Mouse (Mus musculus): ENCODE results near the gene Crybb2. TPM values are rescaled to one million over a fixed set of nuclear protein-coding genes. Genes with fewer than 3 reads are reported as not detected.

Crybb2 gene
- polyA plus RNA-seq, 1 experiment from 2014 or later = not detected

GRCm38 (mm10) chr5:113030082-113030481, 39.8 kb downstream of the Crybb2 start:
- Histone ChIP-seq H3K4me3 (ENCODE audit: low read depth, low read length) (no peak overlapping the region), H3K27me3 (replicated peaks; ENCODE audit: insufficient read depth, low read length) (no peaks in the 10 kb centered on the region), H3K27ac (ENCODE audit: low read length) (no peak overlapping the region), H3K4me1 (ENCODE audit: insufficient read depth, low read depth, low read length) (no peaks in the 10 kb centered on the region), H3K9me3 (ENCODE audit: low read length) (no peaks in the 10 kb centered on the region), H3K9ac (replicated peaks; ENCODE audit: low read depth) (no peak overlapping the region), H3K4me2 (replicated peaks; ENCODE audit: low read depth, low read length) (no peak overlapping the region), H3K36me3 (ENCODE audit: insufficient read depth, low read length) (no peaks in the 10 kb centered on the region)
- ATAC-seq (no peak), DNase-seq (ENCODE audit: low spot score) (no peak)
- 45% methylated on average over 3 of the region's 3 CpGs for WGBS
- TF ChIP-seq CTCF (IDR thresholded peaks at IDR 0.05) (no peak), EP300 (IDR thresholded peaks at IDR 0.05) (no peak)

- H3K27ac ChIP-seq (ENCODE audit: low read length) = no peak overlapping the region
- H3K9me3 ChIP-seq (ENCODE audit: low read length) = no peaks in the 10 kb centered on the region
- no peak overlapping the region for H3K4me2 ChIP-seq (replicated peaks; ENCODE audit: low read depth, low read length)
- no peak overlapping the region for H3K9ac ChIP-seq (replicated peaks; ENCODE audit: low read depth)
- ATAC-seq (no peak), DNase-seq (ENCODE audit: low spot score) (no peak)
- no peaks in the 10 kb centered on the region for H3K27me3 ChIP-seq (replicated peaks; ENCODE audit: insufficient read depth, low read length)
- no peaks in the 10 kb centered on the region for H3K36me3 ChIP-seq (ENCODE audit: insufficient read depth, low read length)
- WGBS = 54% methylated on average over 5 of the region's 5 CpGs
- H3K4me3 ChIP-seq (ENCODE audit: low read depth, low read length) = no peak overlapping the region
- peaks cover 3% of the 10 kb centered on the region; the same call in 1 of the 2 replicates for H3K4me1 ChIP-seq (ENCODE audit: insufficient read depth, low read depth, low read length)
- TF ChIP-seq CTCF (IDR thresholded peaks at IDR 0.05) = no peak
- no peak for TF ChIP-seq EP300 (IDR thresholded peaks at IDR 0.05)
Observed at GRCm38 (mm10) chr5:113026706-113027105, 43.2 kb downstream of the Crybb2 start.

GRCm38 (mm10) chr5:113024154-113024764, 45.7 kb downstream of the Crybb2 start:
- no peak overlapping the region for H3K9ac ChIP-seq (replicated peaks; ENCODE audit: low read depth)
- TF ChIP-seq CTCF (IDR thresholded peaks at IDR 0.05) (no peak), EP300 (IDR thresholded peaks at IDR 0.05) (peak; percentile 48; the same call in 1 of the 2 replicates)
- H3K36me3 ChIP-seq (ENCODE audit: insufficient read depth, low read length) = no peaks in the 10 kb centered on the region
- WGBS = 11% methylated on average over 18 of the region's 18 CpGs
- H3K4me2 ChIP-seq (replicated peaks; ENCODE audit: low read depth, low read length) = peak overlapping the region; percentile 35
- H3K27ac ChIP-seq (ENCODE audit: low read length) = peak overlapping the region; percentile 34
- H3K4me1 ChIP-seq (ENCODE audit: insufficient read depth, low read depth, low read length) = peaks cover 3% of the 10 kb centered on the region; the same call in 1 of the 2 replicates
- H3K9me3 ChIP-seq (ENCODE audit: low read length) = no peaks in the 10 kb centered on the region
- ATAC-seq (peak; percentile 90), DNase-seq (ENCODE audit: low spot score) (peak; percentile 87)
- H3K4me3 ChIP-seq (ENCODE audit: low read depth, low read length) = no peak overlapping the region
- H3K27me3 ChIP-seq (replicated peaks; ENCODE audit: insufficient read depth, low read length) = no peaks in the 10 kb centered on the region

- Histone ChIP-seq H3K27me3 (replicated peaks; ENCODE audit: insufficient read depth, low read length) (no peaks in the 10 kb centered on the region), H3K4me1 (ENCODE audit: insufficient read depth, low read depth, low read length) (0 out of 2 replicates have a peak, but pooled peaks cover 6% of the 10 kb centered on the region), H3K4me3 (ENCODE audit: low read depth, low read length) (no peak overlapping the region), H3K9ac (replicated peaks; ENCODE audit: low read depth) (no peak overlapping the region), H3K4me2 (replicated peaks; ENCODE audit: low read depth, low read length) (no peak overlapping the region), H3K9me3 (ENCODE audit: low read length) (no peaks in the 10 kb centered on the region), H3K27ac (ENCODE audit: low read length) (no peak overlapping the region), H3K36me3 (ENCODE audit: insufficient read depth, low read length) (no peaks in the 10 kb centered on the region)
- no peak for TF ChIP-seq CTCF (IDR thresholded peaks at IDR 0.05)
- 53% methylated on average over 8 of the region's 8 CpGs for WGBS
- ATAC-seq = no peak
- DNase-seq (ENCODE audit: low spot score) = no peak
Observed at GRCm38 (mm10) chr5:113018190-113018589, 51.7 kb downstream of the Crybb2 start.

- H3K4me3 ChIP-seq (ENCODE audit: low read depth, low read length) = no peak overlapping the region
- DNase-seq (ENCODE audit: low spot score) (no peak), ATAC-seq (no peak)
- no peak overlapping the region for H3K4me2 ChIP-seq (replicated peaks; ENCODE audit: low read depth, low read length)
- no peaks in the 10 kb centered on the region for H3K9me3 ChIP-seq (ENCODE audit: low read length)
- no peaks in the 10 kb centered on the region for H3K27me3 ChIP-seq (replicated peaks; ENCODE audit: insufficient read depth, low read length)
- no peaks in the 10 kb centered on the region for H3K36me3 ChIP-seq (ENCODE audit: insufficient read depth, low read length)
- TF ChIP-seq EP300 (IDR thresholded peaks at IDR 0.05) = no peak
- no peak for TF ChIP-seq CTCF (IDR thresholded peaks at IDR 0.05)
- H3K4me1 ChIP-seq (ENCODE audit: insufficient read depth, low read depth, low read length) = 0 out of 2 replicates have a peak, but pooled peaks cover 6% of the 10 kb centered on the region
- H3K9ac ChIP-seq (replicated peaks; ENCODE audit: low read depth) = no peak overlapping the region
- WGBS = 79% methylated on average over 1 of the region's 1 CpGs
- no peak overlapping the region for H3K27ac ChIP-seq (ENCODE audit: low read length)
Observed at GRCm38 (mm10) chr5:113017004-113017403, 52.9 kb downstream of the Crybb2 start.

- Histone ChIP-seq H3K36me3 (ENCODE audit: insufficient read depth, low read length) (no peaks in the 10 kb centered on the region), H3K27me3 (replicated peaks; ENCODE audit: insufficient read depth, low read length) (no peaks in the 10 kb centered on the region), H3K4me3 (ENCODE audit: low read depth, low read length) (peak within 1 kb of the TSS; percentile 57), H3K9me3 (ENCODE audit: low read length) (no peaks in the 10 kb centered on the region), H3K9ac (replicated peaks; ENCODE audit: low read depth) (peak within 1 kb of the TSS; percentile 26), H3K4me1 (ENCODE audit: insufficient read depth, low read depth, low read length) (0 out of 2 replicates have a peak, but pooled peaks cover 6% of the 10 kb centered on the region), H3K27ac (ENCODE audit: low read length) (peak within 1 kb of the TSS; percentile 88), H3K4me2 (replicated peaks; ENCODE audit: low read depth, low read length) (peak within 1 kb of the TSS; percentile 74)
- TF ChIP-seq EP300 (IDR thresholded peaks at IDR 0.05) = peak; percentile 43; the same call in 1 of the 2 replicates
- TF ChIP-seq CTCF (IDR thresholded peaks at IDR 0.05) = no peak
- 2% methylated on average over 30 of the region's 52 CpGs for WGBS
- peak; percentile 85 for DNase-seq (ENCODE audit: low spot score)
- peak; percentile 81 for ATAC-seq
Observed at GRCm38 (mm10) chr5:113015236-113016061, 54.5 kb downstream of the Crybb2 start, which contains the start of gene Grk3. TSS of gene Grk3 (minus strand) at chr5:113015791.
